Mouse (Mus musculus) lung, adult 2 months (tissue): ENCODE results near the gene Gm10318. TPM values are rescaled to one million over a fixed set of nuclear protein-coding genes. Genes with fewer than 3 reads are reported as not detected.

Experiments used
- DNase-seq: peaks from one replicate; pipeline ENCODE4 v3.0.0; 2022
- H3K4me1 ChIP-seq: fragments of 200-500 bp; 2 replicates; pipeline ENCODE4 v1.6.1; 2011; ENCODE audit warnings: low read length; ENCODE audit not compliant: control insufficient read depth, insufficient read depth
- H3K4me3 ChIP-seq: fragments of 200-500 bp; replicated peaks from 2 replicates; pipeline ENCODE3; 2011; ENCODE audit warnings: low read depth, mild to moderate bottlenecking, control low read depth, low read length; ENCODE audit errors: extremely low read depth
- CTCF ChIP-seq: fragments of 200-500 bp; IDR thresholded peaks from 2 replicates; pipeline ENCODE4 v1.5.1; 2011; ENCODE audit warnings: mild to moderate bottlenecking, low read length, control low read depth; ENCODE audit not compliant: insufficient read depth
- POLR2A ChIP-seq: fragments of 200-500 bp; IDR thresholded peaks from 2 replicates; pipeline ENCODE4 v1.6.1; 2011; ENCODE audit warnings: low read depth, mild to moderate bottlenecking, control low read depth, low read length, borderline replicate concordance; ENCODE audit errors: extremely low read depth
- WGBS: fragments of 180-500 bp; shearing (Covaris S2); methylation state at CpG from one replicate; pipeline ENCODE4 v1.1.7; 2018; 5-methylcytosine and 5-hydroxymethylcytosine counted together
- polyA plus RNA-seq: library from polyadenylated mRNA; depleted of rRNA; stranded (reverse); fragments of >200 nt; gene quantifications from 2 replicates; pipeline ENCODE4 v1.2.3, GENCODE M21; 2012

The Gm10318 gene
- polyA plus RNA-seq, 1 experiment, result not detected

- TF ChIP-seq POLR2A (no peak), CTCF (no peak)
- no peak for DNase-seq
- no peaks in the 10 kb centered on the region for H3K4me1 ChIP-seq
- WGBS, result 74% methylated on average over 3 of the region's 3 CpGs
- no peak within 1 kb of the TSS for H3K4me3 ChIP-seq
Measured at GRCm38 (mm10) chr10:77846503-77846902, 6.2 kb upstream of the Gm10318 start, which contains the start of gene Gm36176. Gene Gm36176, plus strand, starts transcription at chr10:77846803.

- no peak for TF ChIP-seq POLR2A
- no peak for TF ChIP-seq CTCF
- no peak for DNase-seq
- 18% methylated on average over 2 of the region's 2 CpGs for WGBS
- no peak overlapping the region for H3K4me3 ChIP-seq
- H3K4me1 ChIP-seq, result no peaks in the 10 kb centered on the region
Measured at GRCm38 (mm10) chr10:77846961-77847360, 5.7 kb upstream of the Gm10318 start.

GRCm38 (mm10) chr10:77847538-77847937 lies 5.1 kb upstream of the Gm10318 start:
- TF ChIP-seq CTCF (no peak), POLR2A (no peak)
- Histone ChIP-seq H3K4me1 (no peaks in the 10 kb centered on the region), H3K4me3 (no peak overlapping the region)
- DNase-seq, result no peak
- 84% methylated on average over 2 of the region's 2 CpGs for WGBS

- Histone ChIP-seq H3K4me1 (no peaks in the 10 kb centered on the region), H3K4me3 (no peak within 1 kb of the TSS)
- no peak for TF ChIP-seq POLR2A
- TF ChIP-seq CTCF, result no peak
- WGBS, result 38% methylated on average over 7 of the region's 7 CpGs
- DNase-seq, result no peak
Measured at GRCm38 (mm10) chr10:77861675-77862074, 9.0 kb downstream of the Gm10318 start, which contains the start of gene Gm3285. Gene Gm3285, plus strand, starts transcription at chr10:77861975.

- 31% methylated on average over 13 of the region's 14 CpGs for WGBS
- no peak for TF ChIP-seq POLR2A
- TF ChIP-seq CTCF, result no peak
- DNase-seq, result peak; percentile 32
- H3K4me1 ChIP-seq, result no peaks in the 10 kb centered on the region
- H3K4me3 ChIP-seq, result no peak overlapping the region
Measured at GRCm38 (mm10) chr10:77864067-77864761, 11.6 kb downstream of the Gm10318 start.

GRCm38 (mm10) chr10:77864762-77865143 lies 12.1 kb downstream of the Gm10318 start:
- no peaks in the 10 kb centered on the region for H3K4me1 ChIP-seq
- 26% methylated on average over 11 of the region's 11 CpGs for WGBS
- no peak overlapping the region for H3K4me3 ChIP-seq
- TF ChIP-seq POLR2A, result no peak
- TF ChIP-seq CTCF, result no peak
- no peak for DNase-seq

- no peak overlapping the region for H3K4me3 ChIP-seq
- TF ChIP-seq CTCF, result no peak
- TF ChIP-seq POLR2A, result no peak
- 26% methylated on average over 1 of the region's 1 CpGs for WGBS
- no peaks in the 10 kb centered on the region for H3K4me1 ChIP-seq
- DNase-seq, result no peak
Measured at GRCm38 (mm10) chr10:77867546-77867945, 14.9 kb downstream of the Gm10318 start.

GRCm38 (mm10) chr10:77869651-77870050 lies 17.0 kb downstream of the Gm10318 start:
- 56% methylated on average over 7 of the region's 7 CpGs for WGBS
- TF ChIP-seq CTCF (no peak), POLR2A (no peak)
- no peaks in the 10 kb centered on the region for H3K4me1 ChIP-seq
- H3K4me3 ChIP-seq, result no peak overlapping the region
- peak; percentile 15 for DNase-seq

GRCm38 (mm10) chr10:77878985-77879384 lies 26.3 kb downstream of the Gm10318 start:
- H3K4me3 ChIP-seq, result no peak overlapping the region
- TF ChIP-seq POLR2A (no peak), CTCF (peak; percentile 47)
- DNase-seq, result peak; percentile 28
- H3K4me1 ChIP-seq, result no peaks in the 10 kb centered on the region
- WGBS, result 63% methylated on average over 6 of the region's 6 CpGs

GRCm38 (mm10) chr10:77880305-77880704 lies 27.6 kb downstream of the Gm10318 start:
- WGBS, result 52% methylated on average over 3 of the region's 3 CpGs
- TF ChIP-seq CTCF, result 0 out of 2 replicates have a peak, but pooled peaks have one; percentile 1
- no peak for TF ChIP-seq POLR2A
- Histone ChIP-seq H3K4me1 (no peaks in the 10 kb centered on the region), H3K4me3 (no peak overlapping the region)
- no peak for DNase-seq

- WGBS, result 83% methylated on average over 5 of the region's 5 CpGs
- TF ChIP-seq CTCF (0 out of 2 replicates have a peak, but pooled peaks have one; percentile 9), POLR2A (no peak)
Measured at GRCm38 (mm10) chr10:77882553-77882952, 29.9 kb downstream of the Gm10318 start.

More at GRCm38 (mm10) chr10:77882553-77882952, 29.9 kb downstream of the Gm10318 start:
- H3K4me3 ChIP-seq, result no peak overlapping the region
- no peaks in the 10 kb centered on the region for H3K4me1 ChIP-seq
- DNase-seq, result no peak
